Mouse (Mus musculus) heart, adult 2 months (tissue): ENCODE results near the gene Catsperb. TPM values are rescaled to one million over a fixed set of nuclear protein-coding genes. Genes with fewer than 3 reads are reported as not detected.
"Not testable (repeated sequence)": the region's sequence is repeated elsewhere in the genome, so short reads cannot be mapped to it uniquely, and the experiment has no call there.

Source experiments
- DNase-seq, 2 experiments: peaks; one replicate each; pipeline ENCODE4 v3.0.0; 2021
- H3K27ac ChIP-seq: fragments of 200-600 bp; 2 replicates; pipeline ENCODE4 v1.8.1; 2022
- H3K27me3 ChIP-seq: fragments of 200-500 bp; 2 replicates; pipeline ENCODE4 v1.6.1; 2012; ENCODE audit warnings: mild to moderate bottlenecking, low read length, inconsistent platforms, mixed read lengths; ENCODE audit not compliant: control insufficient read depth, insufficient read depth
- H3K36me3 ChIP-seq: fragments of 200-500 bp; 2 replicates; pipeline ENCODE4 v1.6.1; 2012; ENCODE audit warnings: low read length, inconsistent platforms; ENCODE audit not compliant: control insufficient read depth, insufficient read depth
- H3K4me1 ChIP-seq: fragments of 200-500 bp; 2 replicates; pipeline ENCODE4 v1.6.1; 2011; ENCODE audit warnings: low read length; ENCODE audit not compliant: control insufficient read depth, insufficient read depth
- H3K4me3 ChIP-seq: fragments of 200-600 bp; 2 replicates; pipeline ENCODE4 v1.8.1; 2022
- H3K79me2 ChIP-seq: fragments of 200-500 bp; replicated peaks from 2 replicates; pipeline ENCODE4 v1.6.1; 2012; ENCODE audit warnings: mild to moderate bottlenecking, inconsistent platforms, low read length, moderate library complexity, mixed read lengths; ENCODE audit not compliant: control insufficient read depth, insufficient read depth
- H3K9ac ChIP-seq: fragments of 200-500 bp; 2 replicates; pipeline ENCODE4 v1.6.1; 2012; ENCODE audit warnings: low read depth, mild to moderate bottlenecking, control low read depth, inconsistent platforms, low read length, mixed read lengths
- CTCF ChIP-seq: fragments of 200-600 bp; IDR thresholded peaks from 2 replicates; pipeline ENCODE4 v1.8.1; 2022; ENCODE audit warnings: antibody characterized with exemption, mild to moderate bottlenecking, moderate library complexity
- EP300 ChIP-seq: fragments of 200-500 bp; IDR thresholded peaks from 2 replicates; pipeline ENCODE4 v1.6.1; 2011; ENCODE audit warnings: low read depth, low read length, control low read depth; ENCODE audit not compliant: insufficient read depth
- POLR2A ChIP-seq: fragments of 200-500 bp; IDR thresholded peaks from 2 replicates; pipeline ENCODE4 v1.6.1; 2011; ENCODE audit warnings: mild to moderate bottlenecking, low read depth, low read length, control low read depth; ENCODE audit not compliant: insufficient read depth
- WGBS: fragments of 180-500 bp; shearing (Covaris S2); methylation state at CpG from one replicate; pipeline ENCODE4 v1.1.7; 2018; 5-methylcytosine and 5-hydroxymethylcytosine counted together
- intact Hi-C: fragments of 180-260 bp; cut with DNase I; formaldehyde crosslinking; loops from one replicate; pipeline ENCODE4 v1.15.1; 2025
- microRNA-seq, 2 experiments: library from miRNA; unstranded; fragments of <30 nt; microRNA quantifications; one replicate each; pipeline ENCODE4 v1.2.0; 2021
- polyA plus RNA-seq: library from polyadenylated mRNA; depleted of rRNA; stranded (reverse); fragments of >200 nt; gene quantifications from 2 replicates; pipeline ENCODE4 v1.2.3, GENCODE M21; 2012
- total RNA-seq, 2 experiments: library from RNA; stranded (reverse); gene quantifications; 2 replicates each; pipeline ENCODE4 v1.2.3; 2021

Gene Catsperb
- total and polyA plus RNA-seq, 3 experiments = not detected

GRCm38 (mm10) chr12:101606622-101607021, 202.2 kb downstream of the Catsperb start:
- H3K9ac ChIP-seq, H3K4me1 ChIP-seq, DNase-seq, H3K27me3 ChIP-seq, H3K4me3 ChIP-seq, H3K36me3 ChIP-seq, intact Hi-C loops, H3K27ac ChIP-seq, H3K79me2 ChIP-seq: not testable (repeated sequence)
- peak; percentile 30 for TF ChIP-seq CTCF

- Histone ChIP-seq H3K4me1 (no peaks in the 10 kb centered on the region), H3K27me3 (no peaks in the 10 kb centered on the region), H3K9ac (no peak overlapping the region), H3K79me2 (no peaks in the 10 kb centered on the region), H3K4me3 (no peak overlapping the region), H3K27ac (no peak overlapping the region), H3K36me3 (no peaks in the 10 kb centered on the region)
- TF ChIP-seq POLR2A = no peak
- no peak for TF ChIP-seq CTCF
- TF ChIP-seq EP300 = no peak
- intact Hi-C loops = no loop called here
- 69% methylated on average over 1 of the region's 1 CpGs for WGBS
- no peak for DNase-seq
Observed at GRCm38 (mm10) chr12:101633137-101633536, 228.7 kb downstream of the Catsperb start.

- H3K4me3 ChIP-seq = no peak overlapping the region
- no peak for DNase-seq
Observed at GRCm38 (mm10) chr12:101667502-101667901, 263.0 kb downstream of the Catsperb start.

More at GRCm38 (mm10) chr12:101667502-101667901, 263.0 kb downstream of the Catsperb start:
- H3K27ac ChIP-seq = no peak overlapping the region
- H3K79me2 ChIP-seq = no peaks in the 10 kb centered on the region
- TF ChIP-seq POLR2A = no peak
- TF ChIP-seq CTCF = no peak
- no peak for TF ChIP-seq EP300
- no peaks in the 10 kb centered on the region for H3K27me3 ChIP-seq
- 79% methylated on average over 2 of the region's 2 CpGs for WGBS
- intact Hi-C loops = no loop called here
- H3K4me1 ChIP-seq = no peaks in the 10 kb centered on the region
- H3K9ac ChIP-seq = no peak overlapping the region
- H3K36me3 ChIP-seq = no peaks in the 10 kb centered on the region

Small RNAs within 50 kb of the gene (microRNA-seq; reads per million reads assigned to microRNA genes)
- 0 reads per million in 2 experiments for gene Gm24542
